Mouse (Mus musculus): ENCODE results near the gene Itpk1. TPM values are rescaled to one million over a fixed set of nuclear protein-coding genes. Genes with fewer than 3 reads are reported as not detected.

The Itpk1 gene
- polyA plus RNA-seq, 1 experiment from 2014 or later = 21.9 TPM

DNA sequence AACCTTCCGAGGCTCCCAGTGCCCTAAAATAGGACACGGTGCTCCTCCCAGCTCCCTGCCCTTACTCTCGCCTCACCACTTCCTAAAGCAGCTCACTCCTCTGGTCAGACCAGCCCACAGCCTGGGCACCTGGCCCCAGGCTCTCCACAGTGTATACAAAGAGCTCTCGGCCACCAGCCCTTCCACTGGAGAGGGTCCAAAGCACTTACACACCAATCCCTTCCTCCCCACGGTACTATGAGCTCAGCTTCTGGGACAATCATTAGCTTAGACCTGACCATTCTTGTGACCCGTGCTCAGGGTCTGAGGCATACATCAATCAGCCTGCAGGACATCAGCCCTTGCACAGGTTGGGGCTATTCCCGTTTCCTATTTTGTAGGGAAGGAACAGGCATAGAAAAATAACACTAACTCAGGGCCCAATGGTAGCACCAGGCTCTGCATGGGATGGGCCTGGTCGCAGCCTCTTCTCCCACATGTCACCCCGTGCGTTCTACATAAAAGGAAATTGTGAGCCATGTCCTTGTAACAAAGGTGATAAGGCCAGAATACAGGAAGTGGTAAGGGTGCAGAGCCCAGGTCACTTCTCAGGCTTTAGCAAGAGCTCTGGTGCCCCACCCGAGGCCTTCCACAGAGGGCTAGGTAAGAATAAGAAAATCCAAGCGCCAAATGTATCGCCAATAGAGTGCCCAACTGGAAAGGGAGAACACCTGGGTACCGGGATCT, 56.7 kb downstream of the Itpk1 start:
- Histone ChIP-seq H3K4me3 (replicated peaks; ENCODE audit: low read length) (no peak overlapping the region), H3K27ac (ENCODE audit: low read length) (peak overlapping the region; percentile 29; the same call in 1 of the 2 replicates), H3K27me3 (ENCODE audit: control insufficient read depth, insufficient read depth, low read length) (no peaks in the 10 kb centered on the region), H3K9ac (ENCODE audit: low read length) (no peak overlapping the region), H3K36me3 (ENCODE audit: control insufficient read depth, insufficient read depth, low read length) (no peaks in the 10 kb centered on the region), H3K4me1 (ENCODE audit: control insufficient read depth, insufficient read depth, low read length) (peaks cover 5% of the 10 kb centered on the region), H3K4me2 (ENCODE audit: low read depth, low read length) (no peak overlapping the region), H3K9me3 (replicated peaks; ENCODE audit: control insufficient read depth, low read length) (no peaks in the 10 kb centered on the region)
- WGBS = 56% methylated on average over 14 of the region's 14 CpGs
- ATAC-seq (ENCODE audit: insufficient read depth, low FRiP score) = no peak

DNA sequence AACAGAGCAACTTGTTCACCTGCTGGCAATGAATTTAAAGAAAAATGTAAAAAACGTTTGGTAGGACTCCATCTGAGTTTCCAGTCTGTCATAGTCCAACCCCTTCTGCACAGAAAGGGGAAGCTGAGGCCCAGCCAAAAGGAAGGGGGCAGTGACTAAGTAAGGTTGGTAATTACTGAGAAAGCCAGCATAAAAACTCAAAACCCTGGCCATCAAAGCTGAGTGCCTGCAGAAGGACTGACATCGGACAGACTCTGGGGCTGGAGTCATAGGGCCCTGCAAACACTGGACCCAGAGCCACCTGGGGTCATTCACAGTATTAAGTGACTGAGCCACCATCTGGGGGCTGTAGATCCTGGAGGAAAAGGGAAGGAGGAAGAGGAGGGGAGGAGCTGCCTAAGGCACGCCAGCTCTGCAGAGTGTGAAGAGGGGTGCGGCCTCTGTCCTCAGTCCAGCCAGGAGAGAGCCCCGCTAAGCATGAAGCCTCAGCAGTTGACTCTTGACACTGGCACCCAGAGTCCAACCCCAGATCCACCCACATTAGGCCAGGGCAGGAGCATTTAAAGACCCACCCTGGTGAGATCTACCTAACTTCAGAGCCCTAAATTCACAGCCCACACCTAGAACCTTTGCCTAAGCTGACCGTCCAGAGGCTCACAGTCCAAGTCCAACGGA, 58.0 kb downstream of the Itpk1 start:
- Histone ChIP-seq H3K36me3 (ENCODE audit: control insufficient read depth, insufficient read depth, low read length) (no peaks in the 10 kb centered on the region), H3K4me3 (replicated peaks; ENCODE audit: low read length) (no peak overlapping the region), H3K4me1 (ENCODE audit: control insufficient read depth, insufficient read depth, low read length) (0 out of 2 replicates have a peak, but pooled peaks cover 4% of the 10 kb centered on the region), H3K27me3 (ENCODE audit: control insufficient read depth, insufficient read depth, low read length) (no peaks in the 10 kb centered on the region), H3K4me2 (ENCODE audit: low read depth, low read length) (no peak overlapping the region), H3K27ac (ENCODE audit: low read length) (peak overlapping the region; percentile 29; the same call in 1 of the 2 replicates), H3K9me3 (replicated peaks; ENCODE audit: control insufficient read depth, low read length) (no peaks in the 10 kb centered on the region), H3K9ac (ENCODE audit: low read length) (no peak overlapping the region)
- 65% methylated on average over 7 of the region's 7 CpGs for WGBS
- ATAC-seq (ENCODE audit: insufficient read depth, low FRiP score) = no peak

DNA sequence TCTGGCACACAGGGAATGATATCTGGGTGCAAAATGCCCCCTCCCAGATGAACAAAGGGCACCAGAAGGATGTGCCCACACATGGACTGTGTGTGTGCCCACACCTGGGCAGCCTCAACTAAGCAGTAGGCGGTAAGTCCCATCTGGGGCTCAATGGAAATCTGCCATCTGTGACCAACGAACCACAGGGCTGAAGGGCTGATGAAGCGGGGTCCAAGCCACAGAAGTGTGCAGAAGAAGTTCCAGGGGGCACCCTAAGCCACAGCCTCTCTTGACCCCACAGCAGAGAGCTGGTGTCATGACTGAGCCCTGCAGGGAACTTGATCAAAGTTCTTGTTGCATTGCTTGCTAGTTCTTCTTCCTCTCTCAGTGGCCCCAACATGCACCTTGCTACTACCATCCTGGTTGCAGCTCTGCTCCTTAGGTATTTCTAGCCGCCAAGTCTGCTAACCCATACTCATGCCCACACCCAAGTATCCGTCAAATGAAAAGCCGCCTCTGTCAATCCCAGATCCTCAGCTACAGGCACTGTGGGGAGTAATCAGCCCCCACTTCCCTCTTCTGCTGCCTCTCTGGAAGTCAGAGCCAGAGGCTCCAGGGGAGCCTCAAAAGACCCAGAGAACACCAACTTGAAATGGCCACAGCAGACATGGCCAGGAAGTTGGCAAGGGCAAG, 58.7 kb downstream of the Itpk1 start:
- Histone ChIP-seq H3K4me3 (replicated peaks; ENCODE audit: low read length) (no peak overlapping the region), H3K4me1 (ENCODE audit: control insufficient read depth, insufficient read depth, low read length) (0 out of 2 replicates have a peak, but pooled peaks cover 5% of the 10 kb centered on the region), H3K9ac (ENCODE audit: low read length) (no peak overlapping the region), H3K36me3 (ENCODE audit: control insufficient read depth, insufficient read depth, low read length) (no peaks in the 10 kb centered on the region), H3K4me2 (ENCODE audit: low read depth, low read length) (no peak overlapping the region), H3K27me3 (ENCODE audit: control insufficient read depth, insufficient read depth, low read length) (no peaks in the 10 kb centered on the region), H3K27ac (ENCODE audit: low read length) (peak overlapping the region; percentile 10; the same call in 1 of the 2 replicates), H3K9me3 (replicated peaks; ENCODE audit: control insufficient read depth, low read length) (no peaks in the 10 kb centered on the region)
- 86% methylated on average over 6 of the region's 6 CpGs for WGBS
- no peak for ATAC-seq (ENCODE audit: insufficient read depth, low FRiP score)

DNA sequence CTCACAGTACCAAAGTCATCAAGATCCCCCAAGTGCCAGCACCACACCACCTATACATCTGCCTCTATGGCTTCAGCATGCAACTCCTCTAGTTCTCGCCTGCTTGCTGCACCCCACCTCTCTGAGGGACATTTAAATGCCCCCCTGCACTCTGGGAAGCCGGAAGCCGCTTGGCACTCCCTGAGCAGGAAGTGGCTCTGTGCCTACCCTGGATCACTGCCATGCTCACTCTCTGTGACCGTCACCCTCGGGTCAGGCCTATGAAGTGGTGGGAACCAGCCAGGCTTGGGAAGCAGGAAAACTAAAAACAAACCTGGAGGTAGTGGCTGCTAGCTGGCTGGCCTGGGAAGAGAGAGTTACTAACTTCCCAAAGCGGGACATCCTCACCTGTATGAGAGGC, 61.4 kb downstream of the Itpk1 start:
- no peak overlapping the region for H3K27ac ChIP-seq (ENCODE audit: low read length)
- peaks cover 10% of the 10 kb centered on the region; the same call in 1 of the 2 replicates for H3K4me1 ChIP-seq (ENCODE audit: control insufficient read depth, insufficient read depth, low read length)
- no peak overlapping the region for H3K4me3 ChIP-seq (replicated peaks; ENCODE audit: low read length)
- H3K4me2 ChIP-seq (ENCODE audit: low read depth, low read length) = no peak overlapping the region
- H3K27me3 ChIP-seq (ENCODE audit: control insufficient read depth, insufficient read depth, low read length) = no peaks in the 10 kb centered on the region
- 71% methylated on average over 6 of the region's 6 CpGs for WGBS
- H3K36me3 ChIP-seq (ENCODE audit: control insufficient read depth, insufficient read depth, low read length) = no peaks in the 10 kb centered on the region
- ATAC-seq (ENCODE audit: insufficient read depth, low FRiP score) = no peak
- no peaks in the 10 kb centered on the region for H3K9me3 ChIP-seq (replicated peaks; ENCODE audit: control insufficient read depth, low read length)
- H3K9ac ChIP-seq (ENCODE audit: low read length) = no peak overlapping the region

DNA sequence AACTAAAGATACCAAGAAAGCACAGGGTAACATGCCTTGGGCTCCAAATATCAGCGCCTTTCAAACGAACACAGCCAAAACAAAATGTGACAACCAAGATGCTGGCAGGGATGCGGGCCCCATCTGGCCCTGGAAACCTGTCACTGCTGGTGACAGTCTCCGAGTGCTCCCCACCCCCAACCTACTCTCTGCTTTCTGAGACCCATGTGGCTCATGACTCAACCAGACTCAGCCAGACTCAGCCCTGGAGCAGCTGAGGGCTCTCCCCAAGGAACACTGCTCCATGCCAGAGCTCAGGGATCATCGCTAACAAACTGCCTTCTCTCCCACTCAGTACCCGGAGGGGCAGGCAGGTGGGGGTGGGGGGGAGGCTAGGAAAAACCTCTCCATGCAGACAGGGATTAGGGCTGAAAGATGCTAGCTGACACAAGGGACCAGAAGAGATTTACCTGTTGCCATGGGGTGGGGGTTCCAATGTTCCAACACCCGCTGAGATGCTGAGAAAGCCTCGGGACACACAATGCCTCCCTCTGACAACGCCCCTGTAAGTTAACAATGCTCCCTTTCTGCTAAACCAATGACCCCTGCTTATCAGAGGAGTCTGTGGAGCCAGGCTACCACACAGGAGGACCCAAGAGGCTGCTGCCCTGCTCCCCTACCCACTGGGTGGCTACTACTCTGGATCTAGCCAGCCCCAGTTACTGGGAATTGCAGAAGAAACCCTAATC, 64.1 kb downstream of the Itpk1 start:
- no peak overlapping the region; the same call in 1 of the 2 replicates for H3K9ac ChIP-seq (ENCODE audit: low read length)
- no peak overlapping the region for H3K4me2 ChIP-seq (ENCODE audit: low read depth, low read length)
- H3K9me3 ChIP-seq (replicated peaks; ENCODE audit: control insufficient read depth, low read length) = no peaks in the 10 kb centered on the region
- WGBS = 54% methylated on average over 9 of the region's 9 CpGs
- peaks cover 6% of the 10 kb centered on the region; the same call in 1 of the 2 replicates for H3K4me1 ChIP-seq (ENCODE audit: control insufficient read depth, insufficient read depth, low read length)
- ATAC-seq (ENCODE audit: insufficient read depth, low FRiP score) = 0 out of 2 replicates have a peak, but pooled peaks have one; percentile 31
- no peak overlapping the region; the same call in 1 of the 2 replicates for H3K27ac ChIP-seq (ENCODE audit: low read length)
- no peaks in the 10 kb centered on the region for H3K36me3 ChIP-seq (ENCODE audit: control insufficient read depth, insufficient read depth, low read length)
- no peak overlapping the region for H3K4me3 ChIP-seq (replicated peaks; ENCODE audit: low read length)
- H3K27me3 ChIP-seq (ENCODE audit: control insufficient read depth, insufficient read depth, low read length) = no peaks in the 10 kb centered on the region

DNA sequence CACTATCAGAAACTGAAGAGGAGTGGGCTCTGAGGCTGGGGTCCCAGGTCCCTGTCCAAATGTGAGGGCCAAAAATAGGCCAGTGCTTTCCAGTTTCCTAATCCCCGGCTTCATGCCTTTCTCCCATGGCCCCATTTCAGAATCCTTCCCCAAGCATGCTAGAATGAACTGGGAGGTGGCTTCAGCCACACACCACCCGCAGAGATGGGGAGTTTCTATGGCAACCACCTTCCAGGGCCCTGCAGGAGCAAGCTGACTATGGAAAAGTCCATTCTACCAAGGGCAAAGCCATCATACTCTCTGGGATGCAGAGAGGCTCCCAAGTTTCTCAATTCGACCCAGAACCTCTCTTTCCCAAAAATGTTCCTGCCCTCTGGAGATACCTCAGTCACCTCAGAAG, 65.9 kb downstream of the Itpk1 start:
- Histone ChIP-seq H3K4me2 (ENCODE audit: low read depth, low read length) (no peak overlapping the region), H3K4me1 (ENCODE audit: control insufficient read depth, insufficient read depth, low read length) (peaks cover 6% of the 10 kb centered on the region; the same call in 1 of the 2 replicates), H3K4me3 (replicated peaks; ENCODE audit: low read length) (no peak overlapping the region), H3K27ac (ENCODE audit: low read length) (no peak overlapping the region), H3K36me3 (ENCODE audit: control insufficient read depth, insufficient read depth, low read length) (no peaks in the 10 kb centered on the region), H3K9ac (ENCODE audit: low read length) (no peak overlapping the region), H3K27me3 (ENCODE audit: control insufficient read depth, insufficient read depth, low read length) (no peaks in the 10 kb centered on the region), H3K9me3 (replicated peaks; ENCODE audit: control insufficient read depth, low read length) (no peaks in the 10 kb centered on the region)
- no peak for ATAC-seq (ENCODE audit: insufficient read depth, low FRiP score)
- 61% methylated on average over 3 of the region's 3 CpGs for whole genome bisulfite sequencing

DNA sequence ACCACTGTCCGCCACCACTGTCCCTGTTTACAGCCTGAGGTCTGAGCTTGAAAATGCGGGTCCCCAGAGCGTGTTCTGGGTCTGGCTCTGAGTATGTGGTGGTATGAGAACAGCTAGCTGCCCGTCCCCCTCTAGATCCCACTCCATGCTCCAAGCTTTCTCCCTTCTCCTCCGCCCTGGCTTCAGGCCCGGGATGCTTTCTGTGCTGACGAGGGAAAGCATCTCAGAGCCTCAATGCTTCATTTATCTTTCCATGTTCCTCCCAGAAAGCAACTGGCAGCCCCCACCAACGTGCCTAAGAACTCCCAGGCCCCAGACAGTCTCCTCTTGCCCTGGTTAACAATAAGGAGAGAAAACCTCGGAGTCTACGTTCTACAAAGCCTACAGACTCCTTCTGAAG, 67.5 kb downstream of the Itpk1 start:
- Histone ChIP-seq H3K9ac (ENCODE audit: low read length) (no peak overlapping the region), H3K27me3 (ENCODE audit: control insufficient read depth, insufficient read depth, low read length) (no peaks in the 10 kb centered on the region), H3K36me3 (ENCODE audit: control insufficient read depth, insufficient read depth, low read length) (no peaks in the 10 kb centered on the region), H3K9me3 (replicated peaks; ENCODE audit: control insufficient read depth, low read length) (no peaks in the 10 kb centered on the region), H3K4me2 (ENCODE audit: low read depth, low read length) (no peak overlapping the region), H3K4me1 (ENCODE audit: control insufficient read depth, insufficient read depth, low read length) (peaks cover 17% of the 10 kb centered on the region), H3K4me3 (replicated peaks; ENCODE audit: low read length) (no peak overlapping the region), H3K27ac (ENCODE audit: low read length) (no peak overlapping the region)
- 76% methylated on average over 10 of the region's 10 CpGs for WGBS
- ATAC-seq (ENCODE audit: insufficient read depth, low FRiP score) = no peak

DNA sequence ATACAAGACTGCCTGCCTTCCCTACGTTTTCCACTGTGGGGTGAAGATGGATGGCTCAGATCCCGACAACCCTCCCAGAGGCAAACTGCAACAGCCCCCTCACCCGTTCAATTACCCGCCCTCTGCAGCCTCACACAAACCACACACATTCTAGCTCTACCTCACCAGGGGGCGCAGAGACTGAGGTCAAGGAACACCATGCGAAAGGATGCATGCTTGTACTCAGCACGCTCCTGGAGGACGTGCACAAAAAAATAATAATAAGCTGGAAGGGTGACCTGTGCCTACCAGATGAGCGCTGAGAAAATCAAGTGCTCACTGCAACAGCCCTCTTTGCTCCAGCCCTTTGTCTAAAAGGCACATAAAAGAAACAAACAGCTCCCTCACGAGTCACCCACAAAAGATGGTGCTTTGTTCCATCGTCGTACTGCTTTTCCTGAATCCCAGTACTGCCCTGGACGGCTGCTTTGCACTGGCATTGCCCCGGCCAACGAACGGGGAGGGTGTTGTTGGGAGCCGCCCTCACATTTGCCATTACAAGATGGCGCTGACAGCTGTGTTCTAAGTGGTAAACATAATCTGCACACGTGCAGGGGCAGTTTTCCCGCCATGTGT, 70.2 kb downstream of the Itpk1 start:
- H3K9ac ChIP-seq (ENCODE audit: low read length) = no peak overlapping the region
- H3K9me3 ChIP-seq (replicated peaks; ENCODE audit: control insufficient read depth, low read length) = no peaks in the 10 kb centered on the region
- WGBS = 76% methylated on average over 18 of the region's 20 CpGs
- no peak for ATAC-seq (ENCODE audit: insufficient read depth, low FRiP score)
- no peak overlapping the region for H3K27ac ChIP-seq (ENCODE audit: low read length)
- H3K4me3 ChIP-seq (replicated peaks; ENCODE audit: low read length) = no peak overlapping the region
- H3K36me3 ChIP-seq (ENCODE audit: control insufficient read depth, insufficient read depth, low read length) = no peaks in the 10 kb centered on the region
- no peak overlapping the region for H3K4me2 ChIP-seq (ENCODE audit: low read depth, low read length)
- H3K4me1 ChIP-seq (ENCODE audit: control insufficient read depth, insufficient read depth, low read length) = peaks cover 20% of the 10 kb centered on the region; the same call in 1 of the 2 replicates
- H3K27me3 ChIP-seq (ENCODE audit: control insufficient read depth, insufficient read depth, low read length) = no peaks in the 10 kb centered on the region
